Mouse (Mus musculus): ENCODE measurements at regions not wholly inside any gene's neighbourhood (a gene's known extent, or its start where the extent isn't known, plus 50 kb on each side); places are given as distances from the start of the nearest gene placed in this dataset.
A peak's percentile ranks its signal among the peaks of the same experiment; 100 is the strongest.

- no peak for DNase-seq
Measured at GRCm38 (mm10) chr14:46706462-46706861, 53.9 kb upstream of the Cdkn3 start.

GRCm38 (mm10) chr14:46704316-46704751, 56.0 kb upstream of the Cdkn3 start:
- peak; percentile 77 for DNase-seq

- DNase-seq = peak; percentile 72
Measured at GRCm38 (mm10) chr14:46702669-46703435, 57.5 kb upstream of the Cdkn3 start.

- DNase-seq = no peak
Measured at GRCm38 (mm10) chr14:46692571-46692970, 67.8 kb upstream of the Cdkn3 start.

- no peak for DNase-seq
Measured at GRCm38 (mm10) chr14:46692067-46692466, 68.3 kb upstream of the Cdkn3 start.

GRCm38 (mm10) chr14:46682728-46683127, 77.6 kb upstream of the Cdkn3 start:
- DNase-seq = no peak

GRCm38 (mm10) chr14:46678935-46679334, 81.4 kb upstream of the Cdkn3 start:
- DNase-seq = no peak

GRCm38 (mm10) chr14:46671482-46672225, 88.7 kb upstream of the Cdkn3 start:
- no peak for DNase-seq

GRCm38 (mm10) chr14:46671062-46671461, 89.3 kb upstream of the Cdkn3 start:
- DNase-seq = no peak

GRCm38 (mm10) chr14:46670221-46671046, 89.9 kb upstream of the Cdkn3 start:
- no peak for DNase-seq

GRCm38 (mm10) chr14:46668275-46668674, 92.1 kb upstream of the Cdkn3 start:
- no peak for DNase-seq

- DNase-seq = no peak
Measured at GRCm38 (mm10) chr14:46664305-46664704, 96.0 kb upstream of the Cdkn3 start.

GRCm38 (mm10) chr14:46663529-46663928, 96.8 kb upstream of the Cdkn3 start:
- DNase-seq = no peak

- DNase-seq = no peak
Measured at GRCm38 (mm10) chr14:46661792-46662545, 98.4 kb upstream of the Cdkn3 start.

- no peak for DNase-seq
Measured at GRCm38 (mm10) chr14:46661118-46661791, 99.1 kb upstream of the Cdkn3 start.

GRCm38 (mm10) chr14:46659365-46659764, 101.0 kb upstream of the Cdkn3 start:
- DNase-seq = no peak

- no peak for DNase-seq
Measured at GRCm38 (mm10) chr14:46656249-46656648, 104.1 kb upstream of the Cdkn3 start.

GRCm38 (mm10) chr14:46647319-46647974, 112.9 kb upstream of the Cdkn3 start:
- no peak for DNase-seq

GRCm38 (mm10) chr14:46646673-46647318, 113.5 kb upstream of the Cdkn3 start:
- no peak for DNase-seq

GRCm38 (mm10) chr14:46639116-46639826, 121.1 kb upstream of the Cdkn3 start:
- no peak for DNase-seq
